Mouse (Mus musculus): ENCODE data around the gene Btnl4. TPM values are rescaled to one million over a fixed set of nuclear protein-coding genes. Genes with fewer than 3 reads are reported as not detected.

The Btnl4 gene
- polyA plus RNA-seq, 1 experiment from 2014 or later = not detected

DNA sequence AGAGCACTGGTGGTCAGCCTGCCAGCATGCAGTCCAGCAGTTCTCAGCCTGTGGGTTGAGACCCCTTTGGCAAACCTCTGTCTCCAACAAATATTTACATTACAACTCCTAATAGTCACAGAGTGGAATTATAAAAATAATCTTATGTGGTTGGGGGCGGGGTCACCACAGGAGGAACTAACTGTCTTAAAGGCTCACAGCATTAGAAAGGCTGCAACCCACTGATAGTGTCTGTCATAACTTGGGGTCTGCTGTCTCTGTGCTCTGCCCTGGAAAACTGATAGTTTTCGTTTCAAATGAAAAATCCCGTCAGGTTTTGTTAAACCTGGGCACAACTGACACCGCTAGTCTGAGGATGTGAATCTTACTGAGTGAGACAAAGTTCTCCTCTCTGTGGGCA lies 19.4 kb downstream of the Btnl4 start:
- WGBS = 77% methylated on average over 4 of the region's 4 CpGs
- no peaks in the 10 kb centered on the region for H3K36me3 ChIP-seq (ENCODE audit: control insufficient read depth, insufficient read depth, low read length)

DNA sequence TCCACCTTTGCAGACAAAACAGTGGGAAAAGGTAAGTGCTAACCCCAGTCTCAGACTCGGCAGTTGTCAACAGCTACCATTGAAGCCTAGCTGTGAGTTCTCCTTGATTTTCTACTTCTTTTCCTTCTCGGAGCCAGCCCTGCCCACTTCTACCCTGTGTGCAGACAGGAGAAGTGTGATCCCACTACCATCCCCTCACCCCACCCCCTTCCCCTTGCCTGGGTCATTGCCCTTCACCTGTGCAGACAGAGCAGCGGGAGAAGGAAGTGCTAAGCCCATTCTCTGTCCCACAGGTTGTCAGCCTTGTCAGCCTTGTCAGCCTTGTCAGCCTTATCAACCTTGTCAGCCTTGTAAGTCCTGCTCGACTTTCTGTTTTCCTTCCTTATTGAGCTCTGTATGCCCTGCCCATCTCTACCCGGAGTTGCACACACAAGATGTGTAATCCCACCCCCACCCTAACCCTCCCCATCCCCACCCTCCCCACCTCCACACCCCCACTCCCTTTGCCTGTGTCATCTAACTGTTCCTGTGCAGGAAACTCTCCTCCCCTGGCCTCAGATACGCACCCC lies 28.6 kb downstream of the Btnl4 start:
- no peaks in the 10 kb centered on the region for H3K4me1 ChIP-seq (ENCODE audit: control insufficient read depth, insufficient read depth, low read length)
- H3K4me3 ChIP-seq (replicated peaks; ENCODE audit: low read depth, low read length) = no peak overlapping the region
- no peak for DNase-seq
- H3K9ac ChIP-seq (replicated peaks; ENCODE audit: low read length) = no peak overlapping the region
- no peak for ATAC-seq (ENCODE audit: low FRiP score, low TSS enrichment)
- no peaks in the 10 kb centered on the region for H3K27me3 ChIP-seq (ENCODE audit: control insufficient read depth, insufficient read depth, low read length)
- H3K36me3 ChIP-seq (ENCODE audit: control insufficient read depth, insufficient read depth, low read length) = no peaks in the 10 kb centered on the region
- WGBS = 68% methylated on average over 6 of the region's 6 CpGs
- H3K4me2 ChIP-seq (ENCODE audit: low read length) = no peak overlapping the region
- no peaks in the 10 kb centered on the region for H3K9me3 ChIP-seq (ENCODE audit: control insufficient read depth, low read length)
- H3K27ac ChIP-seq (replicated peaks; ENCODE audit: low read depth, low read length) = no peak overlapping the region

More for the DNA sequence above, 19.4 kb downstream of the Btnl4 start:
- no peak for DNase-seq
- Histone ChIP-seq H3K27ac (replicated peaks; ENCODE audit: low read depth, low read length) (no peak overlapping the region), H3K9ac (replicated peaks; ENCODE audit: low read length) (no peak overlapping the region), H3K27me3 (ENCODE audit: control insufficient read depth, insufficient read depth, low read length) (no peaks in the 10 kb centered on the region), H3K9me3 (ENCODE audit: control insufficient read depth, low read length) (no peaks in the 10 kb centered on the region), H3K4me3 (replicated peaks; ENCODE audit: low read depth, low read length) (no peak overlapping the region), H3K4me1 (ENCODE audit: control insufficient read depth, insufficient read depth, low read length) (no peaks in the 10 kb centered on the region), H3K4me2 (ENCODE audit: low read length) (no peak overlapping the region)
- no peak for ATAC-seq (ENCODE audit: low FRiP score, low TSS enrichment)

DNA sequence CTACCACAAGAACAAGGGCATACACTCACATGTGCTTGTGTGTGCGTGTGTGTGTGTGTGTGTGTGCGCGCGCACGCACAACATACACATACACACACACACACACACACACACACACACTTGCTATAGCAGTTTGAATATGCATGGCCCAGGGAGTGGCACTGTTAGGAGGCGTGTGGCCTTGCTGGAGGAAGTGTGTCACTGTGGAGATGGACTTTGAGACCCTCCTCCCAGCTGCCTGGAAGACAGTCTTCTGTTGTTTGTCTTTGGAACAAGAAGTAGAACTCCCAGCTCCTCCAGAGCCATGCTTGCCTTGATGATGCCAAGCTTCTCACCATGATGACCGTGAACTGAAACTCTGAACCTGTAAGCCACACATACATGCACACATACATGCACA lies 35.1 kb downstream of the Btnl4 start:
- no peaks in the 10 kb centered on the region for H3K27me3 ChIP-seq (ENCODE audit: control insufficient read depth, insufficient read depth, low read length)
- DNase-seq = no peak
- no peak for ATAC-seq (ENCODE audit: low FRiP score, low TSS enrichment)
- 93% methylated on average over 7 of the region's 7 CpGs for WGBS
- no peak overlapping the region for H3K27ac ChIP-seq (replicated peaks; ENCODE audit: low read depth, low read length)
- H3K9me3 ChIP-seq (ENCODE audit: control insufficient read depth, low read length) = no peaks in the 10 kb centered on the region
- no peak overlapping the region for H3K4me3 ChIP-seq (replicated peaks; ENCODE audit: low read depth, low read length)
- no peak overlapping the region for H3K9ac ChIP-seq (replicated peaks; ENCODE audit: low read length)
- no peaks in the 10 kb centered on the region for H3K36me3 ChIP-seq (ENCODE audit: control insufficient read depth, insufficient read depth, low read length)
- H3K4me2 ChIP-seq (ENCODE audit: low read length) = no peak overlapping the region
- H3K4me1 ChIP-seq (ENCODE audit: control insufficient read depth, insufficient read depth, low read length) = no peaks in the 10 kb centered on the region

DNA sequence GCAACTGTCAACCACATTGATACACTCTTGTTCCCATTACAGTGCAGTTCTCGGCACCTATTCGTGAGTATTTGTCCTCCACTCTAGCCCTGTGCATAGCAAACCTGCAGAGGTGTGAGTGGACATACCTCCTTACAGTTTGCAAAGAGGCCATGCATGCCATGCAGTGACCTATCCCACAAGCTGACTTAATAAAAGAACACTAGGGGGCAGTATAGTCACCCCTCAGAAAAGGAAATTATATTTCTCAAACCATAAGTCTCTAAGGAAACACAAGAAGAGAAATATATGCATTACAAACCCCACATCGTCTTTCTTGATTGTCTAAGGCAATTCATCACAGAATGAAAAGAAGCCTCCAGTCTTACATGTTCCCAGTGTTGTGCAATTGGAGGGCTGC lies 37.3 kb downstream of the Btnl4 start:
- H3K27me3 ChIP-seq (ENCODE audit: control insufficient read depth, insufficient read depth, low read length) = no peaks in the 10 kb centered on the region
- DNase-seq (peak; percentile 77), ATAC-seq (ENCODE audit: low FRiP score, low TSS enrichment) (no peak)
- H3K4me3 ChIP-seq (replicated peaks; ENCODE audit: low read depth, low read length) = no peak overlapping the region
- 47% methylated on average over 3 of the region's 3 CpGs for WGBS
- no peak overlapping the region for H3K27ac ChIP-seq (replicated peaks; ENCODE audit: low read depth, low read length)
- H3K4me2 ChIP-seq (ENCODE audit: low read length) = no peak overlapping the region
- no peaks in the 10 kb centered on the region for H3K9me3 ChIP-seq (ENCODE audit: control insufficient read depth, low read length)
- H3K9ac ChIP-seq (replicated peaks; ENCODE audit: low read length) = no peak overlapping the region
- no peaks in the 10 kb centered on the region for H3K36me3 ChIP-seq (ENCODE audit: control insufficient read depth, insufficient read depth, low read length)
- H3K4me1 ChIP-seq (ENCODE audit: control insufficient read depth, insufficient read depth, low read length) = no peaks in the 10 kb centered on the region

DNA sequence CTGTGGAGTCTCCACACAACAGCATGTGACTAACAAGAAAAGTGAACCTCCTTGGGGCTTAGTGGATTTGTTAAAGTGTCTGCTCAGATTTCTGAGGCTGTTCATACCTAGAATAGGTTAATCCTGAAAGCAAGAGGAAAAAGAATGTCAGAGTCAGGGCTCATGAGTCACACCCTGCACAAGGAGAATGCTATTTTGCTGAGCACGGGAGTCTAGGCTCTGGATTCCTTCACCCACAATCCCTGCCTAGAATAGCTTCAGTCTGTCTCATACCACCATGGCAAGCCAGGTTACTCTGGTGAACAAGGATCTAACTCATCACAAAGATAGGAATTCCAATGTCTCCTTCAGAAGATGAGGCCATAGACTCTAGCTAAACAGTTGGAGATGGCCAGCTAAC lies 38.5 kb downstream of the Btnl4 start:
- no peaks in the 10 kb centered on the region for H3K36me3 ChIP-seq (ENCODE audit: control insufficient read depth, insufficient read depth, low read length)
- no peaks in the 10 kb centered on the region for H3K9me3 ChIP-seq (ENCODE audit: control insufficient read depth, low read length)
- H3K27ac ChIP-seq (replicated peaks; ENCODE audit: low read depth, low read length) = no peak overlapping the region
- no peaks in the 10 kb centered on the region for H3K27me3 ChIP-seq (ENCODE audit: control insufficient read depth, insufficient read depth, low read length)
- H3K4me3 ChIP-seq (replicated peaks; ENCODE audit: low read depth, low read length) = no peak overlapping the region
- H3K9ac ChIP-seq (replicated peaks; ENCODE audit: low read length) = no peak overlapping the region
- 56% methylated on average over 1 of the region's 1 CpGs for WGBS
- no peaks in the 10 kb centered on the region for H3K4me1 ChIP-seq (ENCODE audit: control insufficient read depth, insufficient read depth, low read length)
- DNase-seq (no peak), ATAC-seq (ENCODE audit: low FRiP score, low TSS enrichment) (no peak)
- no peak overlapping the region for H3K4me2 ChIP-seq (ENCODE audit: low read length)

DNA sequence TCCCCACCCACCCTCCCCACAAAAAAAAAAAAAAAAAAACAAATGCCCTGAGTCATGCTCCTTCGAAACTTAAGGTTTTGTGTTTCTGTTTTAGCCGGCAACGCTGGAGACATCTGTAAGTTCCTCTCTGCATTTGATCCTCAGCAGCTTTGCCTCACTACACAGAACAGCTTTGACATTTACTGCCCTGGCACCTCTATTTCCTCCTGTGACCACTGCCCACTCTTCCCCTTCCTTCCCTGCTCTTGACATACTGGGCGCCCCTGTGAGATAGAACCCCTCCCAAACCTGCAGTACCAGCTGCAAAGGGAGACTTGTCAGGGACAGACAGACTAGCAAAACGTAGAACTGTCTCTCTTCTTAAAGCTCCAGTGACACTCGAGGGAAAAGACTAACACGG lies 39.5 kb downstream of the Btnl4 start:
- no peaks in the 10 kb centered on the region for H3K4me1 ChIP-seq (ENCODE audit: control insufficient read depth, insufficient read depth, low read length)
- ATAC-seq (ENCODE audit: low FRiP score, low TSS enrichment) (no peak), DNase-seq (no peak)
- no peaks in the 10 kb centered on the region for H3K9me3 ChIP-seq (ENCODE audit: control insufficient read depth, low read length)
- no peaks in the 10 kb centered on the region for H3K36me3 ChIP-seq (ENCODE audit: control insufficient read depth, insufficient read depth, low read length)
- no peak overlapping the region for H3K4me2 ChIP-seq (ENCODE audit: low read length)
- H3K9ac ChIP-seq (replicated peaks; ENCODE audit: low read length) = no peak overlapping the region
- H3K27ac ChIP-seq (replicated peaks; ENCODE audit: low read depth, low read length) = no peak overlapping the region
- H3K4me3 ChIP-seq (replicated peaks; ENCODE audit: low read depth, low read length) = no peak overlapping the region
- WGBS = 72% methylated on average over 7 of the region's 7 CpGs
- no peaks in the 10 kb centered on the region for H3K27me3 ChIP-seq (ENCODE audit: control insufficient read depth, insufficient read depth, low read length)

DNA sequence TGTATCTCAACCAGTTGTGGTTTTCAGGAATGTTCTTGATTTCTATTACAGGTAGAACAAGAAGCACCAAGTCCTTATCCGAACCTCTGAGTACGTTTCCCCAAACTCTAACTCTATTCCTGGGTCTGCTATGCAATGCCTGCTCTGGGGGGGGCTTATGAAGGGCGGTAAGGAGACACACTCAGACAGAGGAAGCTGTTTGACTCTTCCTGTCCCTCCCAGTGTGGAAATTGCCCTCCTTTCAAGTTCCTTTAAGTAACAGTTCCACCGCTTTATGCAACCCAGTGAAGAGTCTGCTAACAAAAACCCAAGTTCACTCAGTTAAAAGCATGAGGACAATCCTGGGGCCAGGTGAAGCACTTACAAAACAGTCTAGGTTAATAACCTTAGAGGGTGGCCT lies 40.0 kb downstream of the Btnl4 start:
- no peak overlapping the region for H3K4me2 ChIP-seq (ENCODE audit: low read length)
- DNase-seq (no peak), ATAC-seq (ENCODE audit: low FRiP score, low TSS enrichment) (no peak)
- 74% methylated on average over 4 of the region's 4 CpGs for WGBS
- H3K27me3 ChIP-seq (ENCODE audit: control insufficient read depth, insufficient read depth, low read length) = no peaks in the 10 kb centered on the region
- no peak overlapping the region for H3K9ac ChIP-seq (replicated peaks; ENCODE audit: low read length)
- H3K36me3 ChIP-seq (ENCODE audit: control insufficient read depth, insufficient read depth, low read length) = no peaks in the 10 kb centered on the region
- no peaks in the 10 kb centered on the region for H3K4me1 ChIP-seq (ENCODE audit: control insufficient read depth, insufficient read depth, low read length)
- H3K4me3 ChIP-seq (replicated peaks; ENCODE audit: low read depth, low read length) = no peak overlapping the region
- H3K9me3 ChIP-seq (ENCODE audit: control insufficient read depth, low read length) = no peaks in the 10 kb centered on the region
- H3K27ac ChIP-seq (replicated peaks; ENCODE audit: low read depth, low read length) = no peak overlapping the region

DNA sequence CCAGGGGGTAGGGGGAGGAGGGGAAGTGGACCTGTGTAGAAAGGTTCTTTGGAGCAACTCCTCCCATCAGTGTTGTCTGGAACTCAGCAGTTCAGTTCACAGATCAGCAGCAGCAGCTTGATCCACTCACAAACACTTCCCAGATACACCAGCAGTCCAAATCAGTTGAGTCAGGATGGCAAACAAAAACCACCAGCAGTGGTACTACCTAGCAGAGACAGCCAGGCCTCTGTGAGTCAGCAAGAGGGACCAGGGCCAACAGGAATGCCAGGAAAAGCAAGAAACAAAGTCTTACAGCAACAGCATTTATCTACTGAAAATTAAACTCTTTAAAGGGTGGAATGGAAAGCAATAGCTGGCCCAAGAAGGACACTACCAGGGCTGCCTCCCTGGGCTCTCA lies 49.5 kb downstream of the Btnl4 start:
- DNase-seq = no peak
- Histone ChIP-seq H3K36me3 (ENCODE audit: control insufficient read depth, insufficient read depth, low read length) (no peaks in the 10 kb centered on the region), H3K27me3 (ENCODE audit: control insufficient read depth, insufficient read depth, low read length) (no peaks in the 10 kb centered on the region), H3K4me2 (ENCODE audit: low read length) (no peak overlapping the region), H3K9me3 (ENCODE audit: control insufficient read depth, low read length) (no peaks in the 10 kb centered on the region), H3K4me1 (ENCODE audit: control insufficient read depth, insufficient read depth, low read length) (no peaks in the 10 kb centered on the region), H3K4me3 (replicated peaks; ENCODE audit: low read depth, low read length) (no peak overlapping the region), H3K9ac (replicated peaks; ENCODE audit: low read length) (no peak overlapping the region), H3K27ac (replicated peaks; ENCODE audit: low read depth, low read length) (no peak overlapping the region)
- no peak for ATAC-seq (ENCODE audit: low FRiP score, low TSS enrichment)

DNA sequence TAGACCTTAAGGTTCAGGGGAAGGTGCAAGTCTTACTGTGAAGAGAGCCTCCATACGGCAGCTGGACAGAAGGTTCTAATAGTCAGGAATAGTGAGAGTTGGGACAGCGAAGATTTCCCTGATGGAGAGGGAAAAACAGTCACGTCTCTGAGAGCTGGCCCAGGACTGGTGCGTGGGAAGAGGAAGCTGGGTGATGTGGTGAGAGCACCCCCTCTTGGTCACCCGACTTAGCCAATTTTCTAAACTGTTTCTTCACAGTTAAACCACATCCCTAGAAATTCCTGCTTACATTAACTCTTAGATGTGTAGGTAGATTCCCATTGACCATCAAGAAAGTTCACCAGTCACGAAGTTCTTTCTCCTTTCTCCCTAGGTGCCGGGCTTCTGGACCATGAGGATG lies 57.1 kb downstream of the Btnl4 start:
- Histone ChIP-seq H3K4me2 (ENCODE audit: low read length) (no peak overlapping the region), H3K4me3 (replicated peaks; ENCODE audit: low read depth, low read length) (no peak overlapping the region), H3K4me1 (ENCODE audit: control insufficient read depth, insufficient read depth, low read length) (no peaks in the 10 kb centered on the region), H3K27ac (replicated peaks; ENCODE audit: low read depth, low read length) (no peak overlapping the region), H3K36me3 (ENCODE audit: control insufficient read depth, insufficient read depth, low read length) (no peaks in the 10 kb centered on the region), H3K9me3 (ENCODE audit: control insufficient read depth, low read length) (no peaks in the 10 kb centered on the region), H3K27me3 (ENCODE audit: control insufficient read depth, insufficient read depth, low read length) (no peaks in the 10 kb centered on the region), H3K9ac (replicated peaks; ENCODE audit: low read length) (no peak overlapping the region)
- DNase-seq (no peak), ATAC-seq (ENCODE audit: low FRiP score, low TSS enrichment) (no peak)
- WGBS = 71% methylated on average over 7 of the region's 7 CpGs

Measured in midbrain, embryonic 14.5 days (tissue).